Mouse (Mus musculus): ENCODE data around the gene Scn8a.

DNA sequence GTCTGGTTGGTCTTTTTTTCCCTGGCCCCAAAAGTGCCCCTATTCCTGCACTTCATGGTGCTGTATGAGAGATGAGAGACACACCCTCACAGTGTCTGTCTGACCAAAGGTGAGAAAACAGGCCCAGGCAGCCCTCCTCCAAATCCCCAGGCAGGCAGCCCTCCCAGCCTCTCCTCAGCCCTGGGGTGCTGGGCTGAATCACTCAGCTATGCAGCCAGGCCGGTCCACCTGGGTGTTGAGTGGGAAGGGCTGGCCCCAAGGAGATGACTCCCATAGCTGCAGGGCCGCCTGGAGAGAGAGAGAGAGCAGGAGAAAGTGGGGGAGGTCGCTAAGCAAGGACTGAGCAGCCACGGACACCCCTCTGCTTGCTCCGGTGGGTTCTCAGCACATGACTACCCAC, 201.1 kb downstream of the Scn8a start:
- TF ChIP-seq CTCF (IDR thresholded peaks at IDR 0.05; ENCODE audit: extremely low read depth, insufficient read length, insufficient replicate concordance, low read depth, low read length) (no peak), POLR2A (IDR thresholded peaks at IDR 0.05; ENCODE audit: low read depth, low read length) (no peak)

Data from small intestine, adult 2 months (tissue).